Mouse (Mus musculus) gastrocnemius, adult 8-10 months (tissue): Measurements from ENCODE around the gene Spata13. TPM values are rescaled to one million over a fixed set of nuclear protein-coding genes. Genes with fewer than 3 reads are reported as not detected.

Experiments
- DNase-seq, 2 experiments: peaks; one replicate each; pipeline ENCODE4 v3.0.0; 2022; ENCODE audit warnings: low spot score in 2 of 2
- total RNA-seq, 4 experiments: library from RNA; stranded (reverse); gene quantifications; 2 replicates each; pipeline ENCODE4 v1.2.4; 2022

Gene Spata13
- total RNA-seq, 4 experiments from 2014 or later, result 1.2 to 3.5 (median 3.0) TPM

- no peak for DNase-seq
Measured at GRCm38 (mm10) chr14:60711590-60712288, 77.9 kb downstream of the Spata13 start.

DNA sequence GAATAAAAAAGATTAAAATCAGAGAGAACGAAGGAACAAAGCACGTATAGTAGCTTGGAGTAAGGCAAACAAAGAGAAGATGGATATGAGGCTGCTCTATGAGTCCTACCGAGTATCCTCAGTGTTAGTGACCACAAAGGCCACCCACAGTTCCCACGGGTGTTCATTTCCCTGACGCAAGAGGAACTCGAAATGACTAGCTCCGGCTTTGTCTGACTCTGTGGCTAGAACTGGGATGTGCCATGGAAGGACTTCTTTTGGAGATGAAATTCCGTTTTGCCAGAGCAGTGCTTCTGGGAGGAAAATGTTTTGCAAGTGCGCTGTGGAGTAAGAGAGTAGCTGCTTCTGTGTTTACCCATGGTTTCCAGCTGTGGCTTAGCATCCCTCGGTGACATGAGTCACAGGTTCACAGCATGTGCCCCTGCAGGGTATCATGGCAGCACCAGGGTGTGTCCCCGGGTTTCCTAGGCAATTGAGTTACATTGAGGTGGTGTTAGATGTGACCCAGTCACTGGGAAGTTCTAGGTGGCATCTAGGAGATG, 78.6 kb downstream of the Spata13 start:
- DNase-seq, result no peak

DNA sequence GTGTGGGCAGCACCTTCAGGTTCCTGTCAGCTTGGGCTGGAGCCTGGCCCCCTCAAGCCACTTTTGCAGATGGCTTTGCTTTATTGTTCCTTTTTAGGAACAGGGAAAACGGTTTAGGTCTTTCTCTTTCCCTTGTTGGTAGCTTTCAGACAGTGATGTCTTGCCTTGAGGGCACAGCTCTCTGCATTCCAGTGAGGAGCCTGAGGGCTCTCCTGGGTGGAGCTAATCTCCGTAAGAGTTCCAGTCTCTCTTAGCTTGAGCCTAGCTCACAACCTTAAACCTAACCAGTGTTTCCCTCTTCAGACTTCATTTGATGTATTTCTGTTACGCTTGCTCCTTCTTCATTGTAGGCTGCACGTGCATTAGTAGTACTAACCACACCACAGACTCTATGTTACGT, 81.9 kb downstream of the Spata13 start:
- no peak for DNase-seq

GRCm38 (mm10) chr14:60721304-60721703, 87.5 kb downstream of the Spata13 start:
- DNase-seq, result no peak

- DNase-seq, result no peak
Measured at GRCm38 (mm10) chr14:60721938-60722337, 88.1 kb downstream of the Spata13 start.

DNA sequence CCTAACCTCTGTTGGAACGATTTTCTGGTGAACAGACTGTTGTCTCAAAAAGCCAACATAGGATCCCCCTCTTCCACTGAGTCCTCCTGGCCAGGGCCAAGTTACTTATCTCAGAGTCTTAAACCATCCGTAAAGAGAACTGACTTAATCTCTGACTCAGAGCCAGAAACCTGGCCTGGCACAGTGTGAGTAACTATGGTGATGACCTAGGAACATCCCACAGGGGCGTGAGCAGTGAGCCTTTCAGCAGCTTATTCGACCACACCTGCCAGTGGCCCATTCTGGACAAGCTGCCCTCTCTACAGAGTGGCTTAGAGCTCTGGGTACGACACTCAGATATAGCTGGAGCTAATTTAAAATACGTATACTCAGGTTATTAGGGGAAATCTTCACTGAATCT, 92.3 kb downstream of the Spata13 start:
- DNase-seq, result no peak

- no peak for DNase-seq
Measured at GRCm38 (mm10) chr14:60727130-60727529, 93.3 kb downstream of the Spata13 start.

- DNase-seq, result no peak
Measured at GRCm38 (mm10) chr14:60732081-60732480, 98.3 kb downstream of the Spata13 start.

- DNase-seq, result no peak
Measured at GRCm38 (mm10) chr14:60732787-60733186, 99.0 kb downstream of the Spata13 start.

GRCm38 (mm10) chr14:60733706-60734105, 99.9 kb downstream of the Spata13 start:
- DNase-seq, result no peak

DNA sequence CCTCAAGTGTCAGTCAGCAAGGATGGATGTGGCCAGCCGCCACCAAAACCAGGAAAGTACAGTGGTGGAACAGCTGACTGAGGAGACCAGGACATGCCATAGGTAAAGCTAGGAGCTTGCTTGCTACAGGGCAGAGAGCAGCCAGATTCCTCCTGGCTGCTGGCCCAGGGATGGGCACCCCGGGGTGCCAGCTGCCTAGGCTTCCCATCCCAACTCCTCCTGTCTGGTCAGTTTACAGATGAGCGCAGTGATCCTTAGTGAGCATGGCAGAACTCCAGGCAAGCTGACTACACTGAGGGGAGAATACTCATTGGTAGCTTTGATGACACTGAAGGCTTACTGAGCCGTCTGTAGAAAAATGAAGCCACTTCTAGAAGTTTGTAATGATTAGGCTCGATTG, 101.4 kb downstream of the Spata13 start:
- DNase-seq, result no peak

GRCm38 (mm10) chr14:60735848-60736547, 102.2 kb downstream of the Spata13 start:
- no peak for DNase-seq

DNA sequence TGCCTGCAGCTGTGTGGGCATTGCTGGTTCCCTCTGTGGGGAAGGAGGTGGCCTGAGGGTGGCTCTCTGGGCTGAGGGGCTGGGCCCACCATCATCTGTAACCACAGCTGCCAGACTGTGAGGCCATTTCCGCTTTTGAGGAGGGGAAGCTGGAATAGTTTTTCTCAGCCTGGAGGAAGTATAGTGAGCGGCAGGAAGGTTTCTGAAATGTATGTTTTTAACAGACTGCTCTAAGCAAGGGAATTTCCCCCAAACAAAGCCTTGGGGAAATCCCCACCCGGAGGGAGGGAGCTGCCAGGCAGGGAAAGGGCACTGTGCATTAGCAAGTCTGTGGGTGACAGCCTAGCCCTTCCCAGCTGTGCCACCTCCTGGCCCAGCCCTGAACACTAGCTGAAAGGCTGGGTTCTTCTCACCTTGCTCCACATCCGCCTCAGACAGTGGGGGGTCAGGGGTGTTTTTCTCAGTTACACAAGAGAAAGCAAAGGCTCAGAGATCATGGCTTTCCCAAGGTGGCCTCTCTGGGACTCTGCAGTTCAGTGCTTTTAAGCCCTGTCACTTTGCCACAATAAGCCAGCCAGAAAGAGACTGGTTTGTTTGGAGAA, 102.9 kb downstream of the Spata13 start:
- no peak for DNase-seq

GRCm38 (mm10) chr14:60737202-60737611, 103.4 kb downstream of the Spata13 start:
- DNase-seq, result no peak

DNA sequence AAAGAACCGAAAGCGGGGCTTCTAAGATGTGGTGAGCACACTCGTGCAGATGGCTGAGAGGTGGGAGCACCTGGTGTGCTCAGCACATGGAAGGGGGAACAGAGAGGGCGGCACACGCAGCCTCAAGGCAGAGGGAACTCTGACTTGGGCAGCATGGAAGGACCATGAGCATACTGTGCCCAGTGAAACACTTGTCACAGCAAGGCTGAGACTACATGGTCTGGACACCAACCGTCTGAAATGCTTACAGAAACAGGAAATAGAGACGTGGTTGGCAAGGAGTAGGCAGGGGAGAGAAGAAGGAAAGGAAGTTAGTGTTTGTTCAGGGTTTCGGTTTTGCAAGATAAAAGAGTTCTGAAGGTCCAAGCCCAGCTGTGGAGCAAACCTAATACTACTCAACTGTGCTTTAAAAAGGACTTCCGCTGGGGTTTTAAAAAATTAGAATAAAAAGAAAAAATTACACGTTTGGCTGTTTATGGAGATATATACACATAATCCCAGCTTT, 104.7 kb downstream of the Spata13 start:
- no peak for DNase-seq

GRCm38 (mm10) chr14:60739155-60739554, 105.4 kb downstream of the Spata13 start:
- no peak for DNase-seq

DNA sequence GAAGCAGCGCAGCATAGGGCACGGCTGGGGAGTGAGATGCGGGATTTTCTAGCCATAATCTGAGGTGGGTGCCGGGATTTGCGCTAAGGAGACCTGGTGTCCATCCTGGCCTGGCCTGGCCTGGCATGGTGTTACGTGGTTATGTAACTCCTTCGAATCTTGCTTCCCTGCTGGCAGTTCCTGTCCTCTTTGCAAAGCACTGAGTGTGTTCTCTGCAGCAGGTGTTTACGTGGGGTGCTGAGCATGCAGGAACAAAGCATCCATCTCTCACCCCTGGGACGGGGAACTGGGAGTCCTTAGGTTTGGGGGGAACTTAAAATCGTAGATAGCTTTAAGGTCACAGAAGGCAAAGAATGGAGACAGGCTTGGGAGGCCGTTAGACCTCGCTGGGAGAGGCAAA, 105.8 kb downstream of the Spata13 start:
- DNase-seq, result no peak

GRCm38 (mm10) chr14:60740507-60740906, 106.7 kb downstream of the Spata13 start:
- DNase-seq, result no peak

GRCm38 (mm10) chr14:60741033-60741432, 107.2 kb downstream of the Spata13 start:
- no peak for DNase-seq

DNA sequence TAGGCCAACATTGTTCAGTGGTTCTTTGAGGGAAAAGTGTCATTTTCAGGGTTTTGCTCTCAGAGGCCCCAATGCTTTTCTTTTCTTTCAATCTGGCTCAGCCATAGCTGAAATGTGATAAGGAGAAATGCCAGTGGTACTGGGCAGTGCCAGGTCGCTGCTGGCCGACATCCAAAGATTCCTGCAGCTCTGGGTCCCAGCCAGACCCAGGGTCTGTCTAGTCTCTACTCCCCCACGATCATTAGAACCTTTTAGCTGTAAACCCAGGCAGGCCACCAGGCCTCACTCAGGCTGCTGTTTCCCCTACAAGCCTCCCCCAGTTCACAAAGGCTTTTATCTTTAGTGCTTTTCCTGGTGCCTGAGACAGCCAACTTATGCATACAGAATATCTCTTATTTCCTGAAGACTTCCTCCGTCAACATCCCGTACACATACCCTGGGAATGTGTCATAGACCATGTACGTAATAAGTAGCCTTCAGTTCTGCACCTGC, 107.7 kb downstream of the Spata13 start:
- DNase-seq, result no peak

- DNase-seq, result no peak
Measured at GRCm38 (mm10) chr14:60743681-60744080, 109.9 kb downstream of the Spata13 start.

- DNase-seq, result no peak
Measured at GRCm38 (mm10) chr14:60745201-60745600, 111.4 kb downstream of the Spata13 start.
